Mouse (Mus musculus): Measurements from ENCODE around the gene Adcy4. TPM values are rescaled to one million over a fixed set of nuclear protein-coding genes. Genes with fewer than 3 reads are reported as not detected.
A peak's percentile ranks its signal among the peaks of the same experiment; 100 is the strongest.

Adcy4 gene
- polyA plus RNA-seq, 1 experiment from 2014 or later, result 29.3 TPM

DNA sequence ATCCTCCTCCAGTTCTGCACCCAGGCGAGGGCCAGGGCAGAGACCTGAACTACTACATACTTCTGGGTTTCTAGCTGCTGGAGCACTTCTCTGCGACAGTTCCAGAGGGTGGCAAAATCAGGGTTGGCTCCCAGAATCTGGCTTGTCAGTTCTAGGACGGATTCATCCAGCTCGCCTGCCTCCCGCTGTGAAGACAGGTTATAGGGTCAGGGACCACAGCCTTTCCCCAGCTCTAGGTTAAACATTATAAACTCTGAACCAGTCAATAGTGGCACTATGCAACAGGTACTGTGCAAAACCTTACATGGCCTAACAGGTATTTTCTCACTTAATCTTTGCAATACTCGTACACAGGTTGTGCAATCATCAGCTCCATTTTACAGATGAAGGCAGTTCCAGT lies 62.8 kb downstream of the Adcy4 start:
- no peak overlapping the region for H3K27ac ChIP-seq (ENCODE audit: low read length)
- ATAC-seq (no peak), DNase-seq (ENCODE audit: low spot score) (no peak)
- 0 out of 2 replicates have a peak, but pooled peaks cover 18% of the 10 kb centered on the region for H3K36me3 ChIP-seq (ENCODE audit: insufficient read depth, low read length)
- no peak overlapping the region for H3K4me3 ChIP-seq (ENCODE audit: low read depth, low read length)
- peaks cover 6% of the 10 kb centered on the region for H3K4me1 ChIP-seq (ENCODE audit: insufficient read depth, low read depth, low read length)
- no peak for TF ChIP-seq EP300 (IDR thresholded peaks at IDR 0.05)
- no peak for TF ChIP-seq CTCF (IDR thresholded peaks at IDR 0.05)
- 73% methylated on average over 6 of the region's 6 CpGs for WGBS
- H3K9me3 ChIP-seq (ENCODE audit: low read length), result no peaks in the 10 kb centered on the region
- no peak overlapping the region for H3K9ac ChIP-seq (replicated peaks; ENCODE audit: low read depth)
- H3K4me2 ChIP-seq (replicated peaks; ENCODE audit: low read depth, low read length), result peak overlapping the region; percentile 70
- H3K27me3 ChIP-seq (replicated peaks; ENCODE audit: insufficient read depth, low read length), result no peaks in the 10 kb centered on the region

- WGBS, result 90% methylated on average over 12 of the region's 12 CpGs
- no peaks in the 10 kb centered on the region for H3K9me3 ChIP-seq (ENCODE audit: low read length)
- H3K4me2 ChIP-seq (replicated peaks; ENCODE audit: low read depth, low read length), result no peak overlapping the region
- peaks cover 6% of the 10 kb centered on the region for H3K4me1 ChIP-seq (ENCODE audit: insufficient read depth, low read depth, low read length)
- no peak for ATAC-seq
- H3K27ac ChIP-seq (ENCODE audit: low read length), result no peak overlapping the region
- no peak overlapping the region for H3K4me3 ChIP-seq (ENCODE audit: low read depth, low read length)
- H3K36me3 ChIP-seq (ENCODE audit: insufficient read depth, low read length), result 0 out of 2 replicates have a peak, but pooled peaks cover 18% of the 10 kb centered on the region
- H3K9ac ChIP-seq (replicated peaks; ENCODE audit: low read depth), result no peak overlapping the region
- no peak for DNase-seq (ENCODE audit: low spot score)
- H3K27me3 ChIP-seq (replicated peaks; ENCODE audit: insufficient read depth, low read length), result no peaks in the 10 kb centered on the region
- TF ChIP-seq CTCF (IDR thresholded peaks at IDR 0.05) (no peak), EP300 (IDR thresholded peaks at IDR 0.05) (no peak)
Observed at GRCm38 (mm10) chr14:55720666-55721065, 63.2 kb downstream of the Adcy4 start.

GRCm38 (mm10) chr14:55719737-55720136 lies 64.2 kb downstream of the Adcy4 start:
- Histone ChIP-seq H3K4me3 (ENCODE audit: low read depth, low read length) (no peak overlapping the region), H3K4me1 (ENCODE audit: insufficient read depth, low read depth, low read length) (peaks cover 10% of the 10 kb centered on the region), H3K9me3 (ENCODE audit: low read length) (no peaks in the 10 kb centered on the region), H3K27me3 (replicated peaks; ENCODE audit: insufficient read depth, low read length) (no peaks in the 10 kb centered on the region), H3K4me2 (replicated peaks; ENCODE audit: low read depth, low read length) (no peak overlapping the region), H3K27ac (ENCODE audit: low read length) (no peak overlapping the region), H3K36me3 (ENCODE audit: insufficient read depth, low read length) (0 out of 2 replicates have a peak, but pooled peaks cover 18% of the 10 kb centered on the region), H3K9ac (replicated peaks; ENCODE audit: low read depth) (no peak overlapping the region)
- 82% methylated on average over 6 of the region's 6 CpGs for WGBS
- no peak for ATAC-seq
- TF ChIP-seq CTCF (IDR thresholded peaks at IDR 0.05) (no peak), EP300 (IDR thresholded peaks at IDR 0.05) (no peak)
- no peak for DNase-seq (ENCODE audit: low spot score)

Other genes starting within 250 kb of the Adcy4 start
- gene Pck2, start 243.8 kb downstream of the Adcy4 start, polyA plus RNA-seq (2015; fragmentation: Nextera tagmentation; extraction: Ambion mirVana), result 37.4 and 37.6 TPM in 2 replicates
- 93.4 and 95.3 TPM in 2 replicates for gene Dcaf11, start 224.1 kb downstream of the Adcy4 start, polyA plus RNA-seq (2015; fragmentation: Nextera tagmentation; extraction: Ambion mirVana)
- 1.8 and 2.3 TPM in 2 replicates for gene A730061H03Rik, start 223.7 kb downstream of the Adcy4 start, polyA plus RNA-seq (2015; fragmentation: Nextera tagmentation; extraction: Ambion mirVana)
- 1.3 and 1.5 TPM in 2 replicates for gene Fitm1, start 208.5 kb downstream of the Adcy4 start, polyA plus RNA-seq (2015; fragmentation: Nextera tagmentation; extraction: Ambion mirVana)
- 215 and 219 TPM in 2 replicates for gene Psme1, start 206.0 kb downstream of the Adcy4 start, polyA plus RNA-seq (2015; fragmentation: Nextera tagmentation; extraction: Ambion mirVana)
- gene Emc9, start 198.8 kb downstream of the Adcy4 start, polyA plus RNA-seq (2015; fragmentation: Nextera tagmentation; extraction: Ambion mirVana), result 18.3 and 18.9 TPM in 2 replicates
- gene Psme2, start 193.0 kb downstream of the Adcy4 start, polyA plus RNA-seq (2015; fragmentation: Nextera tagmentation; extraction: Ambion mirVana), result 308 and 312 TPM in 2 replicates
- gene Rnf31, start 192.4 kb downstream of the Adcy4 start, polyA plus RNA-seq (2015; fragmentation: Nextera tagmentation; extraction: Ambion mirVana), result 17.4 and 24.1 TPM in 2 replicates
- gene Irf9, start 180.5 kb downstream of the Adcy4 start, polyA plus RNA-seq (2015; fragmentation: Nextera tagmentation; extraction: Ambion mirVana), result 26.2 and 29.5 TPM in 2 replicates
- gene Rec8, start 166.1 kb downstream of the Adcy4 start, polyA plus RNA-seq (2015; fragmentation: Nextera tagmentation; extraction: Ambion mirVana), result 4.4 and 4.7 TPM in 2 replicates
- 25.5 and 25.9 TPM in 2 replicates for gene Ipo4, start 148.1 kb downstream of the Adcy4 start, polyA plus RNA-seq (2015; fragmentation: Nextera tagmentation; extraction: Ambion mirVana)
- gene Gm49378, start 146.2 kb downstream of the Adcy4 start, polyA plus RNA-seq (2015; fragmentation: Nextera tagmentation; extraction: Ambion mirVana), result 1.2 and 2.0 TPM in 2 replicates
- gene Tm9sf1, start 140.3 kb downstream of the Adcy4 start, polyA plus RNA-seq (2015; fragmentation: Nextera tagmentation; extraction: Ambion mirVana), result 84.3 and 91.1 TPM in 2 replicates
- 0.58 and 0.61 TPM in 2 replicates for gene Tssk4, start 133.9 kb downstream of the Adcy4 start, polyA plus RNA-seq (2015; fragmentation: Nextera tagmentation; extraction: Ambion mirVana)
- 46.2 and 47.6 TPM in 2 replicates for gene Mdp1, start 123.6 kb downstream of the Adcy4 start, polyA plus RNA-seq (2015; fragmentation: Nextera tagmentation; extraction: Ambion mirVana)
- 34.0 and 38.6 TPM in 2 replicates for gene Gmpr2, start 112.2 kb downstream of the Adcy4 start, polyA plus RNA-seq (2015; fragmentation: Nextera tagmentation; extraction: Ambion mirVana)
- gene Nedd8, start 112.0 kb downstream of the Adcy4 start, polyA plus RNA-seq (2015; fragmentation: Nextera tagmentation; extraction: Ambion mirVana), result 369 and 396 TPM in 2 replicates
- gene Tinf2, start 102.3 kb downstream of the Adcy4 start, polyA plus RNA-seq (2015; fragmentation: Nextera tagmentation; extraction: Ambion mirVana), result 18.8 and 19.9 TPM in 2 replicates
- gene Tgm1, start 70.2 kb downstream of the Adcy4 start, polyA plus RNA-seq (2015; fragmentation: Nextera tagmentation; extraction: Ambion mirVana), result 14.2 and 20.6 TPM in 2 replicates
- 31.4 and 32.5 TPM in 2 replicates for gene Rabggta, start 61.8 kb downstream of the Adcy4 start, polyA plus RNA-seq (2015; fragmentation: Nextera tagmentation; extraction: Ambion mirVana)
- 74.1 and 83.5 TPM in 2 replicates for gene Dhrs1, start 38.4 kb downstream of the Adcy4 start, polyA plus RNA-seq (2015; fragmentation: Nextera tagmentation; extraction: Ambion mirVana)
- 16.2 and 19.5 TPM in 2 replicates for gene Nop9, start 38.4 kb downstream of the Adcy4 start, polyA plus RNA-seq (2015; fragmentation: Nextera tagmentation; extraction: Ambion mirVana)
- 0.65 and 1.3 TPM in 2 replicates for gene Cideb, start 25.6 kb downstream of the Adcy4 start, polyA plus RNA-seq (2015; fragmentation: Nextera tagmentation; extraction: Ambion mirVana)
- gene Ltb4r2, start 22.7 kb downstream of the Adcy4 start, polyA plus RNA-seq (2015; fragmentation: Nextera tagmentation; extraction: Ambion mirVana), result 0.77 and 0.97 TPM in 2 replicates
- 4.1 and 4.6 TPM in 2 replicates for gene Ltb4r1, start 18.1 kb downstream of the Adcy4 start, polyA plus RNA-seq (2015; fragmentation: Nextera tagmentation; extraction: Ambion mirVana)
- gene Ripk3, start 4.8 kb upstream of the Adcy4 start, polyA plus RNA-seq (2015; fragmentation: Nextera tagmentation; extraction: Ambion mirVana), result 16.2 and 24.2 TPM in 2 replicates
- gene Nfatc4, start 39.0 kb upstream of the Adcy4 start, polyA plus RNA-seq (2015; fragmentation: Nextera tagmentation; extraction: Ambion mirVana), result 17.1 and 18.1 TPM in 2 replicates
- gene Nynrin, start 69.9 kb upstream of the Adcy4 start, polyA plus RNA-seq (2015; fragmentation: Nextera tagmentation; extraction: Ambion mirVana), result 4.2 and 4.7 TPM in 2 replicates
- 0.26 and 0.44 TPM in 2 replicates for gene Cbln3, start 100.3 kb upstream of the Adcy4 start, polyA plus RNA-seq (2015; fragmentation: Nextera tagmentation; extraction: Ambion mirVana)
- 10.1 and 11.7 TPM in 2 replicates for gene Khnyn, start 100.9 kb upstream of the Adcy4 start, polyA plus RNA-seq (2015; fragmentation: Nextera tagmentation; extraction: Ambion mirVana)
- gene Sdr39u1, start 116.2 kb upstream of the Adcy4 start, polyA plus RNA-seq (2015; fragmentation: Nextera tagmentation; extraction: Ambion mirVana), result 43.0 and 46.3 TPM in 2 replicates
- 7.6 and 10.4 TPM in 2 replicates for gene Cma1, start 160.6 kb upstream of the Adcy4 start, polyA plus RNA-seq (2015; fragmentation: Nextera tagmentation; extraction: Ambion mirVana)
- gene Cma2, start 166.9 kb upstream of the Adcy4 start, polyA plus RNA-seq (2015; fragmentation: Nextera tagmentation; extraction: Ambion mirVana), result not detected in 2 replicates
- gene Mcpt1, start 233.9 kb upstream of the Adcy4 start, polyA plus RNA-seq (2015; fragmentation: Nextera tagmentation; extraction: Ambion mirVana), result not detected in 2 replicates
- gene Mcpt9, start 246.4 kb upstream of the Adcy4 start, polyA plus RNA-seq (2015; fragmentation: Nextera tagmentation; extraction: Ambion mirVana), result not detected in 2 replicates

All from lung, postnatal 0 days (tissue).